Mouse (Mus musculus) hindbrain, embryonic 11.5 days (tissue): ENCODE measurements around the gene Ice2. TPM values are rescaled to one million over a fixed set of nuclear protein-coding genes. Genes with fewer than 3 reads are reported as not detected.

Source experiments
- ATAC-seq: fragments of 200-750 bp; cut with Nextera tagmentation; 2 replicates; pipeline ENCODE4 v1.8.0; 2017; ENCODE audit warnings: mild to moderate bottlenecking, moderate TSS enrichment, moderate library complexity; ENCODE audit not compliant: low FRiP score
- DNase-seq: peaks from one replicate; pipeline ENCODE4 v3.0.0-alpha.2; 2015; ENCODE audit warnings: low spot score
- H3K27ac ChIP-seq: fragments of 300-500 bp; sonication (generic); 2 replicates; pipeline ENCODE4 v1.5.1; 2014; ENCODE audit warnings: mild to moderate bottlenecking, low read depth, low read length
- H3K27me3 ChIP-seq: fragments of 300-500 bp; sonication (generic); 2 replicates; pipeline ENCODE4 v1.6.1; 2014; ENCODE audit warnings: mild to moderate bottlenecking, low read length, moderate library complexity, mixed read lengths; ENCODE audit not compliant: control insufficient read depth, insufficient read depth
- H3K36me3 ChIP-seq: fragments of 300-500 bp; sonication (generic); 2 replicates; pipeline ENCODE4 v1.6.1; 2014; ENCODE audit warnings: mild to moderate bottlenecking, low read length, moderate library complexity, mixed read lengths; ENCODE audit not compliant: control insufficient read depth, insufficient read depth
- H3K4me1 ChIP-seq: fragments of 300-500 bp; sonication (generic); replicated peaks from 2 replicates; pipeline ENCODE4 v1.6.1; 2014; ENCODE audit warnings: low read length, mixed read lengths; ENCODE audit not compliant: control insufficient read depth, insufficient read depth
- H3K4me2 ChIP-seq: fragments of 300-500 bp; sonication (generic); replicated peaks from 2 replicates; pipeline ENCODE4 v1.6.1; 2014; ENCODE audit warnings: mild to moderate bottlenecking, low read depth, low read length
- H3K4me3 ChIP-seq: fragments of 300-500 bp; sonication (generic); 2 replicates; pipeline ENCODE4 v1.5.1; 2014; ENCODE audit warnings: low read depth, low read length
- H3K9ac ChIP-seq: fragments of 300-500 bp; sonication (generic); 2 replicates; pipeline ENCODE4 v1.6.1; 2014; ENCODE audit warnings: low read depth, low read length
- H3K9me3 ChIP-seq: fragments of 300-500 bp; sonication (generic); 2 replicates; pipeline ENCODE4 v1.6.1; 2016; ENCODE audit warnings: low read length; ENCODE audit not compliant: control insufficient read depth
- WGBS: fragments of 180-500 bp; shearing (Covaris S2); extraction: QIAGEN DNeasy Blood & Tissue Kit; methylation state at CpG from one replicate; pipeline ENCODE4 v1.1.7; 2014; 5-methylcytosine and 5-hydroxymethylcytosine counted together
- polyA plus RNA-seq: library from polyadenylated mRNA; unstranded; fragments of >200 nt; fragmentation: Nextera tagmentation; extraction: Ambion mirVana; gene quantifications from 2 replicates; pipeline ENCODE4 v1.2.1, GENCODE M21; 2014

Gene Ice2
- polyA plus RNA-seq, 1 experiment from 2014 or later, result 24.1 TPM

DNA sequence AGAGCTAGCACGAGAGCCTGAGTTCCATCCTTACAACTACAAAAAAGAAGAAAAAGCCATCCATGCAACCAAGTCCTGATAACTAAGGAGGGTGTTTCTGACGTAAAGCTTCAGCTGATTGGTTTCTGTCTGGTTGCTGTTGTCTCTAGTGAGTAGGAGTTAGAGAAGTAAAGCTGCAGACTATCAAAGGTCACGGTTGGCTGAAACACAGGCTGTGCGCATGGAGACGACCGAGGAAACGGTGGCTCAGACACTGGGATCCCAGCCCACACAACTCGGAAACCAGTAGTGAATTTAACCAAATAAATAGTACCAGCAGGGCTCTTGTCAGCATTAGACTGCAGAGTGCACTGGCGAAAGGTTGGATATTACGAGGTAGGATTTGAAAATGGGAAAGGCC is 37.5 kb downstream of the Ice2 start:
- H3K27me3 ChIP-seq, result no peaks in the 10 kb centered on the region
- DNase-seq (no peak), ATAC-seq (no peak)
- no peaks in the 10 kb centered on the region for H3K4me1 ChIP-seq
- no peak overlapping the region for H3K9ac ChIP-seq
- H3K4me3 ChIP-seq, result no peak overlapping the region
- H3K36me3 ChIP-seq, result no peaks in the 10 kb centered on the region
- no peak overlapping the region for H3K27ac ChIP-seq
- no peaks in the 10 kb centered on the region for H3K9me3 ChIP-seq
- WGBS, result 69% methylated on average over 10 of the region's 10 CpGs
- no peak overlapping the region for H3K4me2 ChIP-seq

GRCm38 (mm10) chr9:69435662-69436061 is 38.0 kb downstream of the Ice2 start:
- Histone ChIP-seq H3K36me3 (no peaks in the 10 kb centered on the region), H3K4me2 (no peak overlapping the region), H3K27me3 (no peaks in the 10 kb centered on the region), H3K9ac (no peak overlapping the region), H3K9me3 (no peaks in the 10 kb centered on the region), H3K4me3 (no peak overlapping the region), H3K27ac (no peak overlapping the region), H3K4me1 (no peaks in the 10 kb centered on the region)
- DNase-seq (no peak), ATAC-seq (no peak)

DNA sequence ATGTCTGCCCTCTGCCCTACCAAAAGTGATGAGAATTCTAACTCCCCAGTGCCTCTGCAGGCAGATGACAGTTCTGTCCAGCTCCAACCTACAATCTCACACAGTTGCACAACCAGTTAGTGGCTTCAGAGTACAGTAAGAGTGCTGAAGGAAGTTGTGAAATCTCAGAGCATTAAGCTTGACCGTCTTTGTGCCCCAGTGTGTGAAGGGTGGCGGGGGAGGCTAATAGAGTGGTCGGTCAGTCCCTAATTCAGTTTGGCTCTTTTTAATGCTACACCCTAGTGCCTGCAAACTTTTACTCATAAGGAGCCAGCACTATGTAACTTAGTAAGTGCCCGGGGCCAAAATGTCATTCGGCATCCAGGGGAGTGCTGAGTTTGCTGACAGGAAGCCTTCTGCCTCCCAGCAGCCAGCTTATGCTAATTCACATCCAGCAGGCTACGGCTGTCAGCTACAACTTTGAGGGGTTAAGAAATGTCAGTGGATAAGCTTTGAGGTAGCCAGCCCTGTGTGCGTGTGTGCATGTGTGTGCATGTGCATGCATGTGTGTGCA is 42.2 kb downstream of the Ice2 start:
- ATAC-seq (no peak), DNase-seq (peak; percentile 32)
- Histone ChIP-seq H3K9ac (no peak overlapping the region), H3K4me1 (no peaks in the 10 kb centered on the region), H3K27ac (no peak overlapping the region), H3K4me2 (no peak overlapping the region), H3K9me3 (no peaks in the 10 kb centered on the region), H3K36me3 (no peaks in the 10 kb centered on the region), H3K27me3 (no peaks in the 10 kb centered on the region), H3K4me3 (no peak overlapping the region)
- WGBS, result 29% methylated on average over 7 of the region's 7 CpGs

DNA sequence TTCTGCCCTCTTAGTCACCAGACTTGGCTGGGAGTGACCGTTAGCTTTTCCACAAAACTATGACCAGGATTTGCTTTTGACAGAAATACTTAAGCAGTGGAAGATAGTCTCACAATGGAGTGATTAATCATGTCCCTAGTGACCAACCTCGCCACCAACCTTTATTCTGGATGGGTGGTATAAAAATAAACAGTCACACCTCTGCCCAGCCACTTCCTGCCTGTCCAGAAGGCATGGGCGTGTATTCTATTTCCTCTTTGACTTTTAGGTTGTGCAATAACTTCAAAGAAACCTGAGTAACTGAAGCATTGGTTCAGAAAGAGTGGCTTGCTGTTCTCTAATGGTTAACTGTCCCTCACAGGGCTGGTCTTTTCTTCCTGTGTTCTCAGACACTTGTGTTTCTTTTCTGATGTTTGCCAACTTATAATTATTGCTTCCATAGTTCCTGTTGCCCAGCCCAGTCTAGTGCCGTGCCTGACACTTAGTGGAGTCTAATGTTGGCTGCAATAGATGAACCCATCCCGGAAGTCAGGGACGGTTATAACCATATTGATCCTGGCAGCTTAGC is 44.8 kb downstream of the Ice2 start:
- Histone ChIP-seq H3K4me2 (no peak overlapping the region), H3K27me3 (no peaks in the 10 kb centered on the region), H3K9ac (no peak overlapping the region), H3K27ac (no peak overlapping the region), H3K36me3 (no peaks in the 10 kb centered on the region), H3K4me1 (no peaks in the 10 kb centered on the region), H3K4me3 (no peak overlapping the region), H3K9me3 (no peaks in the 10 kb centered on the region)
- WGBS, result 81% methylated on average over 6 of the region's 6 CpGs
- DNase-seq (no peak), ATAC-seq (no peak)

- ATAC-seq (no peak), DNase-seq (no peak)
- H3K36me3 ChIP-seq, result no peaks in the 10 kb centered on the region
- H3K27me3 ChIP-seq, result no peaks in the 10 kb centered on the region
- no peak overlapping the region for H3K4me2 ChIP-seq
- no peaks in the 10 kb centered on the region for H3K4me1 ChIP-seq
- H3K27ac ChIP-seq, result no peak overlapping the region
- WGBS, result 81% methylated on average over 3 of the region's 3 CpGs
- H3K4me3 ChIP-seq, result no peak overlapping the region
- no peaks in the 10 kb centered on the region for H3K9me3 ChIP-seq
- no peak overlapping the region for H3K9ac ChIP-seq
Observed at GRCm38 (mm10) chr9:69443203-69443602, 45.5 kb downstream of the Ice2 start.

- no peak overlapping the region for H3K27ac ChIP-seq
- H3K9me3 ChIP-seq, result no peaks in the 10 kb centered on the region
- ATAC-seq (no peak), DNase-seq (no peak)
- no peaks in the 10 kb centered on the region for H3K36me3 ChIP-seq
- H3K27me3 ChIP-seq, result peaks cover 9% of the 10 kb centered on the region; the same call in 1 of the 2 replicates
- peaks cover 2% of the 10 kb centered on the region; the same call in 1 of the 2 replicates for H3K4me1 ChIP-seq
- no peak overlapping the region for H3K4me2 ChIP-seq
- WGBS, result 69% methylated on average over 3 of the region's 3 CpGs
- H3K4me3 ChIP-seq, result no peak overlapping the region
- H3K9ac ChIP-seq, result no peak overlapping the region
Observed at GRCm38 (mm10) chr9:69448801-69449200, 51.1 kb downstream of the Ice2 start.

DNA sequence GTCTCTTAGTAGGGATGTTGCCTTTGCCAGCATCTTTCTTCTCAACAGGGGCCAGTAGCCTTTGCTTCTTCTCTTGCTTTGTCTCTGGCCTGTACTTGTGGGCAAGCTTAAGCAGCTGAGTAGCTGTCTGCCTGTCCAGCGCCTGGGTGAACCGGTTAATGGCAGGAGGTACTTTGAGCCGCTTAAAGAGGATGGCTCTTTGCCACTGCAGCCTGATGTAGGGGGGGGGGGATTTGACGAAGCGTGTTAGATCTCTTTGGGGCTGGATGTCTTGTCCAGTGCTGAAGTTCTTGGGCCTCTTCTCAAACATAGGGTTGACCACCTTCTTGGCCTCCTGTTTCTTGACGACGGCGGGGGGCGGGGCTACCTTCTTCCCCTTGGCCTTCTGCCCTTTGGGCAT is 52.9 kb downstream of the Ice2 start:
- H3K4me2 ChIP-seq, result no peak overlapping the region
- no peak overlapping the region for H3K4me3 ChIP-seq
- DNase-seq (no peak), ATAC-seq (no peak)
- no peak overlapping the region for H3K9ac ChIP-seq
- H3K4me1 ChIP-seq, result peaks cover 2% of the 10 kb centered on the region; the same call in 1 of the 2 replicates
- H3K36me3 ChIP-seq, result no peaks in the 10 kb centered on the region
- WGBS, result 91% methylated on average over 9 of the region's 9 CpGs
- no peaks in the 10 kb centered on the region for H3K9me3 ChIP-seq
- H3K27ac ChIP-seq, result no peak overlapping the region
- H3K27me3 ChIP-seq, result peaks cover 18% of the 10 kb centered on the region

GRCm38 (mm10) chr9:69451886-69452810 is 54.4 kb downstream of the Ice2 start:
- Histone ChIP-seq H3K27ac (no peak overlapping the region), H3K27me3 (peaks cover 18% of the 10 kb centered on the region), H3K4me2 (no peak overlapping the region), H3K4me1 (peaks cover 2% of the 10 kb centered on the region; the same call in 1 of the 2 replicates), H3K9ac (no peak overlapping the region), H3K9me3 (no peaks in the 10 kb centered on the region), H3K4me3 (no peak overlapping the region), H3K36me3 (no peaks in the 10 kb centered on the region)
- ATAC-seq (no peak), DNase-seq (no peak)
- 89% methylated on average over 10 of the region's 10 CpGs for WGBS
